Mouse (Mus musculus) bone marrow, adult 2 months (tissue): ENCODE data around the gene Med16. TPM values are rescaled to one million over a fixed set of nuclear protein-coding genes. Genes with fewer than 3 reads are reported as not detected.

Experiments used
- H3K27ac ChIP-seq: fragments of 200-500 bp; 2 replicates; pipeline ENCODE4 v1.5.1; 2012; ENCODE audit warnings: low read depth, mild to moderate bottlenecking, control low read depth, inconsistent platforms, low read length; ENCODE audit not compliant: control insufficient read depth, poor library complexity, insufficient read depth
- H3K4me1 ChIP-seq: fragments of 200-500 bp; 2 replicates; pipeline ENCODE4 v1.6.1; 2011; ENCODE audit warnings: low read length; ENCODE audit not compliant: control insufficient read depth, insufficient read depth
- H3K4me3 ChIP-seq: fragments of 200-500 bp; replicated peaks from 2 replicates; pipeline ENCODE3; 2011; ENCODE audit warnings: mild to moderate bottlenecking, low read depth, low read length, control low read depth; ENCODE audit not compliant: control insufficient read depth
- CTCF ChIP-seq: fragments of 200-500 bp; IDR thresholded peaks from 2 replicates; pipeline ENCODE4 v1.5.1; 2011; ENCODE audit warnings: low read length, control low read depth; ENCODE audit not compliant: control insufficient read depth, insufficient read depth
- POLR2A ChIP-seq: fragments of 200-500 bp; IDR thresholded peaks from 2 replicates; pipeline ENCODE4 v1.6.1; 2011; ENCODE audit warnings: low read depth, mild to moderate bottlenecking, control low read depth, low read length, borderline replicate concordance; ENCODE audit not compliant: control insufficient read depth
- WGBS: fragments of 180-500 bp; shearing (Covaris S2); methylation state at CpG from one replicate; pipeline ENCODE4 v1.1.7; 2018; 5-methylcytosine and 5-hydroxymethylcytosine counted together
- polyA plus RNA-seq: library from polyadenylated mRNA; stranded (reverse); fragments of >200 nt; gene quantifications from 2 replicates; pipeline ENCODE4 v1.2.4, GENCODE M21; 2011; ENCODE audit warnings: low replicate concordance; ENCODE audit not compliant: missing spikeins, insufficient read depth, insufficient read length

Med16 gene
- polyA plus RNA-seq, 1 experiment, result 19.2 TPM

DNA sequence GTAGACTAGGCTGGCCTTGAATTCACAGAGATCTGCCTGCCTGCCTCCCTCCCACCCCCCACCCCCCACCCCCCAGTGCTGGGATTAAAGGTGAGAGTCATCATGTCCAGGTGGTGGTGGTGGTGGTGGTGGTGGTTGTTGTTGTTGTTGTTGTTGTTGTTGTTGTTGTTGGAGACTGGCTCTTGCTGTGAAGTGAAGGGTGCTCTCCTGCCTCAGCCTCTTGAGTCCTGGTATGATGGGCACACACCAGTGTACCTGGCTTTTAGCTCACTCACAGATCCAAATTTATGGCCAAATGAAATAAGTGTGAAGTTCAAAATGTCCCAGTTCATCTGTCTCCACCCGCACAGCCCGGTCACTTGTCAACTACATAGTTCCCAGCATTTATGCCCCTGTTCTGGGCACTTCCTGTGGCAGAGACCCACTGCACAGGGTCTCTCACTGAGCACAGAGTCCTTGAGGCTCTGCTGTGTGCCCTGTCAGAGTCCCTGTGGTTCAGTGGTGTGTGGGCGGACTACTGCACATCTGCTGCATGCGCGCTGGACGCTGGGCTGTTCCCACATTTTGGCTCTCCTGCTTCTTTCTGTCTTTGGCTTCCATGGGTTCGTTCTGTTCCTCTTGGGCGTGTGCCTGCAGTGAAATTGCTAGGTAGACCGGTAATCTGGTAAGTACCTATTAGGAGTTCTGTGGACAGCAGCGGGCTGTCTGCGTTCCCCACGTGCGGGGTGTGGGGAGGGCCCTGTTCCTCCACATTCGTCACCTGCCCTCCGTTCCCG, 26.3 kb upstream of the Med16 start:
- Histone ChIP-seq H3K4me1 (peaks cover 24% of the 10 kb centered on the region), H3K27ac (no peak overlapping the region), H3K4me3 (no peak overlapping the region)
- TF ChIP-seq CTCF (no peak), POLR2A (no peak)
- WGBS, result 89% methylated on average over 16 of the region's 16 CpGs

DNA sequence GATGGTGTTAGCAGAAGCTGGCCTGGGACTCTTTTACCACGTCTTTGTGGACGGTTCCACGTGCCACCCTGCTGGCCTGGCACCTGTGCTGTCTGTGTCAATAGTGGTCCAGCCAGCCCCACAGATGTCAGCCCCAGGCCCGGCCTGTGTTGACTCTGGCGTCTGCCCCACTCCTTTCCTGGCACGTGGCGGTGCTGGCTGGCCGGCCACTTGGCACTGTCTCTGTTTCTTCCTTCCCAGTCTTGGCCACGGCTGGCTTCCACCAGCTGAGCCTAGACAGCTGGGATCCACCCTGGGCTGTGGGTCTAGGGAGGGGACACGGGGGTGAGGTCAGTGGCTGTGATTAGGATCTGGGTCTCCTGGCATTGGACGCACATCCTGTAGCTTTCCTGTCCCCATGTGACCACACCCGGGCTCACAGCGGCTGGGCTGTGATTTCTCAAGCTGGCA, 25.6 kb upstream of the Med16 start:
- WGBS, result 53% methylated on average over 13 of the region's 13 CpGs
- H3K27ac ChIP-seq, result no peak overlapping the region
- peaks cover 21% of the 10 kb centered on the region for H3K4me1 ChIP-seq
- H3K4me3 ChIP-seq, result no peak overlapping the region
- TF ChIP-seq POLR2A (no peak), CTCF (no peak)

DNA sequence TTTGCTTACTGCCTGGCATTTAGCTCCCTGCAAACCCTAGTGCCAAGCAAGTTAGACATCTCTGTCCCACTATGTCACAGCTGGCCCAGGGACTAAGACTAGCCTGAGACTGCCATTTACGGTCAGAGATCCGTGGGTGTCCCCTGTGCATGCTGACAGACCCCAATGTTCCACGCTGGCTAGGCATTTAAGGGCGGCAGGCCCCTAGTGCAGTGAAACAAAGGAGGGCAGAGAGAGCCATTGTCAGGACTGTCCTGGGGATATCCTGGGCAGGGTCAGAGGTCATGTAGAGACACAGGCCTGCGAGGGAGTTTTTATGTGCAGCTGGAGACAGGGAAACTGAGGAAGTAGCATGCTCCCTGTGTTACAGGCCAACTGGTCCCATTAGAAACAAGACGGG, 25.1 kb upstream of the Med16 start:
- no peak overlapping the region for H3K4me3 ChIP-seq
- 83% methylated on average over 6 of the region's 6 CpGs for WGBS
- H3K4me1 ChIP-seq, result peaks cover 19% of the 10 kb centered on the region
- no peak overlapping the region; the same call in 1 of the 2 replicates for H3K27ac ChIP-seq
- TF ChIP-seq POLR2A (no peak), CTCF (no peak)

DNA sequence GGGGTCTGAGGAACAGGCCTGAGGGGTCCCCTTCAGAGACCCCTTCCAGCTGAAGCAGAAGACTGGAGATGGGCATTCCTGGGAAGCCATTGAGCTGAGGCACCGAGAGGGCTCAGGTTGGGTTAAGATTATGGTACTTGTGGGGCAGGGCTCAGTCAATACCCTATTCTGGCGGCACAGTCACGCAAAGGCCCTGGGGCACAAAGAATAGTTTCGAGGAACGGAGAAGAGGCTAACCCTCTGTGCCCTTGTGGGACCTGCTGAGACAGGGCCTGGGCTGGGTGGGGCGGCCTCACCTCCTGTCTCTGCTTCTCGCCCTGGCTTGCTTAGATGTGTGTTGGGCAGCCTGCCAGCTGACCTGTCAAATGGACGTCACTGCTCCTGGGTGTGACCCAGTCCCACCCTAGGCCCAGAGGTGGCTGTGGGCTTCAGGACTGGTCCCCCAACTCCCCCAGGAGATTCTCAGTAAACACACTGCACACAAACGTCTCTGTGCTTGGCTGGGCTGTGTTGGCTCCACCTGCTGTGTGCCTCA, 24.5 kb upstream of the Med16 start:
- no peak overlapping the region for H3K4me3 ChIP-seq
- H3K4me1 ChIP-seq, result peaks cover 19% of the 10 kb centered on the region
- no peak overlapping the region; the same call in 1 of the 2 replicates for H3K27ac ChIP-seq
- WGBS, result 78% methylated on average over 9 of the region's 9 CpGs
- no peak for TF ChIP-seq CTCF
- TF ChIP-seq POLR2A, result no peak

DNA sequence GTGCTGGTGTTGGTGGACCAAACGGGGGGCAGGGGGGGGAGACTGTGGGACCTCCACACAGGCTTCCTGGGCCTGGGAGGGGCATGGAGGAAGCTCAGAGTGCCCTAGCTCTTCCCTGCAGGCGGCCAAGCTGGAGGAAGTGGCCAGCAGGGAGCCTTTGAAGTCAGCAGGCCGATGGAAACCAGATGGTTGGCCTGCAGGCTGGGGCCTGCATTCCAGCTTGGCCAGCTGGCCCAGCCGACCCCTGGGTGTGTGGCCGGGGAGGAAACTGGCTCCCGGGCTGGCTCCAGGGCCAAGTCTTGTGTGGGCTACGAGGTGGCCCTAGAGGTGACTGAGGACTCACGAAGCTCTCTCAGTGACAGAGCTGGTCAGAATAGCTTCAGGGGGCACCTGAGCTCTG, 24.0 kb upstream of the Med16 start:
- H3K27ac ChIP-seq, result no peak overlapping the region; the same call in 1 of the 2 replicates
- H3K4me1 ChIP-seq, result peaks cover 15% of the 10 kb centered on the region
- H3K4me3 ChIP-seq, result no peak overlapping the region
- 52% methylated on average over 8 of the region's 8 CpGs for WGBS
- TF ChIP-seq CTCF (no peak), POLR2A (no peak)

DNA sequence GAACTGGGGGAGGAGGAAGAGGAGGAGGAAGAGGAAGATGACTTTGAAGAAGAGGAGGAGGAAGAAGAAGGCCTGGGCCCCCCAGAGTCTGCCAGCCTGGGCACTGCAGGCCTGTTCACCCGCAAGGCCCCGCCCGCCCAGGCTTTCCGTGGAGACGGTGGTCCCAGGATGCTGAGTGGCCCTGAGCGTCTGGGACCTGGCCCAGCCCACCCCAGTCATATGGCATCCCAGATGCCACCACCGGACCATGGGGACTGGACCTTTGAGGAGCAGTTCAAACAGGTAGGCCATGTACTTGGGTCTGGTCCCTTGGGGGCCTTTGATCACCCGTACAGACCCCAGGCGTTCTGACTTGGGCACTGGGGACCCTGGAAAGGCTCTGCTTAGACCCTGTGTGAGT, 23.1 kb upstream of the Med16 start:
- peaks cover 11% of the 10 kb centered on the region for H3K4me1 ChIP-seq
- no peak overlapping the region for H3K4me3 ChIP-seq
- TF ChIP-seq CTCF (no peak), POLR2A (no peak)
- H3K27ac ChIP-seq, result peak overlapping the region; percentile 0; the same call in 1 of the 2 replicates
- 79% methylated on average over 9 of the region's 9 CpGs for WGBS

DNA sequence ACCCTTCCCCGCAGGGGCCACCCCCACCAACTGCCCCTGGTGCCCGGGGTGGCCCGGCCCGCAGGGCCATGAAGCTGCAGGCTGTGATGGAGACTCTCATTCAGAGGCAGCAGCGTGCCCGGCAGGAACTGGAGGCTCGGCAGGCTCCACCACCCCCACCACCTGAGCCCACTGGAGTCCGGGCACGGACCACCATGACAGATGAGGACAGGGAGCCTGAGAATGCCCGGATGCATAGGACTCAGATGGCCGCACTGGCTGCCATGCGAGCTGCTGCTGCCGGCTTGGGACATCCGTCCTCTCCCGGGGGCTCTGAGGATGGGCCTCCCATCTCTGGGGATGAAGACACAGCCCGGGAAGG, 22.1 kb upstream of the Med16 start:
- Histone ChIP-seq H3K4me1 (peaks cover 6% of the 10 kb centered on the region), H3K4me3 (no peak overlapping the region), H3K27ac (no peak overlapping the region)
- TF ChIP-seq POLR2A (no peak), CTCF (no peak)
- WGBS, result 90% methylated on average over 16 of the region's 16 CpGs

DNA sequence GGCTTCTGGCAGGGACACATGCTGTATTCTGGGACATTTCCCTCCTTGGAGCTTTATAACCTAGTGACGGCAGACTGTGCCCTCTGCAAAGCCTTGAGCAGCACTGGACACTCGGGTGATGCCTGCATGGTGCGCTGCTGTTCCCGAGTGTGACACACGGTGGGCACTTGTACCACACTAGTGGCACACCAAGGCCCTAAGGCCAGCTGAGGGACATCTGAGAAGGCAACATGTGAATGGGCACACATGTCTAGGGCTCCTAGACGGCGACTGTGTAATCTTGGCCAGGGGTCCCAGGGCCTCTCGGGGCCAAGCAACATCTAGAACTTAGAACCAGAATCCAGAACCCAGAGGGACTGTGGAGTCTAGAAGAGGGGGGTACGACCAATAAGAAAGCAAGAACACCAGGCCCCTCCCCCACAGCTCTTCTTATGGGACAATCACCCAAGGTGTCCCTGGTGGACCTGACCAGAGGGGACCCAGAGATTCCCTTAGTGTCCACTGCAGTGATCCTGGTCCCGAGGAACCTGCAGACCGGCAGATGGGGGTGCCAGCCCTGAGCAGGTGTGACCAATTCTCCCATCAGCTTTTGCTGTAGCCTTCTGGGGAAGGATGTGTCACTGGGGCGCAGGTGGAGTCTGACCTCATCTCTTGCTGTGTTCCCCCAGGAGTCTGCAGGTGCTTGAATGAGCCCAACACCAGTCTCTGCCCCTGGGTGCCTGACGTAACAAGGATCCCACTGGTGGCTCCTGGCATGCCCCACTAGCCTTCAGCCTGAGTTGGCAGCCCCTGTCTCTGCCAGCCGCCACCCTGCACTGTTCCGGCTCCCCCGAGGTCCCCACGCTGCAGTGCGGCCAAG, 21.5 kb upstream of the Med16 start:
- Histone ChIP-seq H3K4me1 (peaks cover 6% of the 10 kb centered on the region), H3K27ac (no peak overlapping the region), H3K4me3 (no peak overlapping the region)
- TF ChIP-seq CTCF, result no peak
- TF ChIP-seq POLR2A, result no peak
- 81% methylated on average over 18 of the region's 18 CpGs for WGBS
